Mouse (Mus musculus): Measurements from ENCODE around the gene Nrp2. TPM values are rescaled to one million over a fixed set of nuclear protein-coding genes. Genes with fewer than 3 reads are reported as not detected.
A peak's percentile ranks its signal among the peaks of the same experiment; 100 is the strongest.

Gene Nrp2
- polyA plus RNA-seq, 1 experiment from 2014 or later, result 30.8 TPM

DNA sequence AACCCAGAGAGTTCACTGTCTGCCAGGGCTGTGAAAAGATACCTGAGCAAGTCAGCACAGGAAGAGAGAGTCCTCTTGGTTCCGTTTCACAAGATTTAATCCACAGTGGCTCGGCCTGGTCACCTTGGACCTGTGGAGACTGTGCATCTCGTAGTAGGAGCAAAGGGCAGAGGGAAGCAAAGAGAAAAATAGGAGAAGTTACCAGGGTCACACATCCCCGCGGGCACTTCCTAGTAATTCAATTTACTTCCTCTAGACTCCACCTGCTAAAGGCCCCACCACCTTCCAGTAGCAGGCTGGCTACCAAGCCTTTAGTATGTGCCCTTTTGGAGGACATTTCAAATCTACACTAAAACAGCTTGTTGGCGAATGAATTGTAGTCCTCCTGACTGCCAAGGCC lies 11.9 kb upstream of the Nrp2 start:
- Histone ChIP-seq H3K9ac (replicated peaks) (no peak overlapping the region), H3K9me3 (no peaks in the 10 kb centered on the region), H3K4me1 (no peaks in the 10 kb centered on the region), H3K4me3 (no peak overlapping the region), H3K36me3 (no peaks in the 10 kb centered on the region), H3K4me2 (replicated peaks) (no peak overlapping the region), H3K27me3 (no peaks in the 10 kb centered on the region), H3K27ac (replicated peaks) (no peak overlapping the region)
- 95% methylated on average over 6 of the region's 6 CpGs for WGBS
- no peak for ATAC-seq (replicated peaks)

DNA sequence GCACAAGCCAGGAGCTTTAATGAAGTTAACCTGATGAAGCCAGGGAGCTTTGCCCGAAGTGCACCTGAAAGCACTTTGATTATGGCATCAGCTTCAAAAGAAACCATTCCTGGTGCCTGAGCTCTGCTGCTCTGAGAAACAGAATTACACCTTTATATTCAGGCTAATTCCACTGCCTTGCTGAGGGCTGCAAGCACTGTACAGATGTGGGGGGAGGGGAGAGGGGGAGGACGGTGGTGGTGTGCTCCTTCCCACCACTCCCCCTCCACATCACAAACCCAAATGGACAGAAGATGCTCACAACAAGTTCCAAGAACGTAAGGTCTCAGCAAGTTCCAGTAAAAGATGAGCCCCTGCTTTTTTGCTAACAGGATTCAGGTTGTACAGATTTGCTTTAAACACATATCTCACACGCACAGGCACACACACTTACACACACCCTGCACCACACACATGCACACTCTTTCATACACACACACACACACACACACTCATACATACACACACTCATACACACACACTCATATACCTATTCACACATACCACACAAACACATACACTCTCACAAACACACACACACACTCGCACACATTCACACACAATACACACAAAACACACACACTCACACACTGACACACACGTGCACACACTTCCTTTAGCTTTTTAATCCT lies 6.6 kb upstream of the Nrp2 start:
- Histone ChIP-seq H3K9ac (replicated peaks) (no peak overlapping the region), H3K4me2 (replicated peaks) (no peak overlapping the region), H3K4me1 (peaks cover 9% of the 10 kb centered on the region), H3K4me3 (no peak overlapping the region), H3K36me3 (no peaks in the 10 kb centered on the region), H3K27me3 (peaks cover 1% of the 10 kb centered on the region; the same call in 1 of the 2 replicates), H3K27ac (replicated peaks) (no peak overlapping the region), H3K9me3 (no peaks in the 10 kb centered on the region)
- ATAC-seq (replicated peaks), result peak; percentile 56; the same call in 1 of the 2 replicates
- WGBS, result 52% methylated on average over 6 of the region's 6 CpGs

DNA sequence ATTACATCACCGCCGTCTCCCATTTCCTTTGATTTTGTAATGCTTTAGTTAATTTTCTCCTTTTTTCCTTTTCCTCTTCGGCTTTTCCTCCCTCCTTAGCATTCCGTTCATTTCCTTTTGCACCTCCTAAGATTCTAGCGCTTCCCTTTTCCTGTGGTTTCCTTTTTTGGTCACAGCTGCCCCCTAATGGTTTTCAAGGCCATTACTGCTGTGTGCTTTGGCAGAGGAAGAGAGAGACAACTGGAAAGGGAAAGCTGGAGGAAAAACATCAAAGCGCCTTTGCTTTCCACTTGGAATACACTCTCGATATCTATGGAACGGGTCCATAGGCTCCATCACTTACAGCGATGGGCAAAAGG lies 6.1 kb upstream of the Nrp2 start:
- peaks cover 5% of the 10 kb centered on the region; the same call in 1 of the 2 replicates for H3K27me3 ChIP-seq
- 0 out of 2 replicates have a peak overlapping the region, but pooled peaks have one; percentile 24 for H3K27ac ChIP-seq (replicated peaks)
- no peaks in the 10 kb centered on the region for H3K36me3 ChIP-seq
- whole genome bisulfite sequencing, result 19% methylated on average over 9 of the region's 9 CpGs
- peaks cover 9% of the 10 kb centered on the region for H3K4me1 ChIP-seq
- no peak overlapping the region for H3K4me3 ChIP-seq
- no peak overlapping the region for H3K4me2 ChIP-seq (replicated peaks)
- no peaks in the 10 kb centered on the region for H3K9me3 ChIP-seq
- no peak overlapping the region for H3K9ac ChIP-seq (replicated peaks)
- ATAC-seq (replicated peaks), result peak; percentile 73

DNA sequence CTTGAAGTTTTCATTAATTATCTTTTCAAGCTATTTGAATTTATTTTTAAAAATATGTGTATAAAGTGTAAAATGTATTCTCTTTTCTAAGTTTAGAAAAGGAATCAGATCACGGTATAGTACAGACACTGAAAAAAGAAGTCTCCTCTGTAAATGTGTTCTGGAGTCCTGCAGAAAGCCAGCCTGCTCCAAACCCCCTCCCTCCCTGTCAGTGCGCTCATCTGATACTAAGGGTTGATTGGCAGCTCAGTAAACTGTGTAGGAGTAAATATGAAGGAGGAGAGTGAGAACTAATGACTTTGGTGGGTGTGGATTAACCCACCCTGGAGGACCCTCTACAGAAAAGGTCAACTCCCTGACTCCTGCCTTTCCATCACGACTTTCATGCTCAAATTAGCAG lies 5.7 kb upstream of the Nrp2 start:
- WGBS, result 33% methylated on average over 3 of the region's 3 CpGs
- no peak overlapping the region for H3K9ac ChIP-seq (replicated peaks)
- H3K9me3 ChIP-seq, result no peaks in the 10 kb centered on the region
- no peak overlapping the region for H3K4me3 ChIP-seq
- peaks cover 10% of the 10 kb centered on the region for H3K4me1 ChIP-seq
- H3K27ac ChIP-seq (replicated peaks), result 0 out of 2 replicates have a peak overlapping the region, but pooled peaks have one; percentile 24
- H3K4me2 ChIP-seq (replicated peaks), result no peak overlapping the region
- H3K27me3 ChIP-seq, result peaks cover 8% of the 10 kb centered on the region; the same call in 1 of the 2 replicates
- ATAC-seq (replicated peaks), result peak; percentile 40; the same call in 1 of the 2 replicates
- H3K36me3 ChIP-seq, result no peaks in the 10 kb centered on the region

DNA sequence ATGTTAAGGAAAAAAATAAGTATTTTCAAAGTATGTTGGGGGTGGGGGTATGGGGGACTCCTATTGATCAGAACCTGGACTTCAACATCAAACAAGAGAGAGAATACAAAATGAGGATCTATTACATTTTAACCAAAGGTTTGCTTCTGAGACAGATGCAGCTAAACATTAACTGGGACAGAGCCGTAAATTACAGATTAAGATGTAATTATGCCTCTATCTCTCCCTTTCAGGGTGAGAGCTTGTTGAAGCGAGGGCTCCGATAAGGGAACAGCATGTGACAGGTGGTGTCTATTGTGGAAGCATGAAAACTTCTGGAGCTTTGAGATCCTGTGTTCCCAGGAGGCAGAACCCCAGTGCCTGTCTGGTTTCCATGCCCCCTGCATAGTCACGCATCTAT lies 3.3 kb upstream of the Nrp2 start:
- no peaks in the 10 kb centered on the region for H3K9me3 ChIP-seq
- H3K4me2 ChIP-seq (replicated peaks), result no peak overlapping the region
- ATAC-seq (replicated peaks), result no peak
- H3K9ac ChIP-seq (replicated peaks), result no peak overlapping the region
- H3K27me3 ChIP-seq, result peaks cover 8% of the 10 kb centered on the region; the same call in 1 of the 2 replicates
- no peak overlapping the region for H3K4me3 ChIP-seq
- no peak overlapping the region for H3K27ac ChIP-seq (replicated peaks)
- 30% methylated on average over 4 of the region's 4 CpGs for WGBS
- no peaks in the 10 kb centered on the region for H3K36me3 ChIP-seq
- peaks cover 22% of the 10 kb centered on the region for H3K4me1 ChIP-seq

DNA sequence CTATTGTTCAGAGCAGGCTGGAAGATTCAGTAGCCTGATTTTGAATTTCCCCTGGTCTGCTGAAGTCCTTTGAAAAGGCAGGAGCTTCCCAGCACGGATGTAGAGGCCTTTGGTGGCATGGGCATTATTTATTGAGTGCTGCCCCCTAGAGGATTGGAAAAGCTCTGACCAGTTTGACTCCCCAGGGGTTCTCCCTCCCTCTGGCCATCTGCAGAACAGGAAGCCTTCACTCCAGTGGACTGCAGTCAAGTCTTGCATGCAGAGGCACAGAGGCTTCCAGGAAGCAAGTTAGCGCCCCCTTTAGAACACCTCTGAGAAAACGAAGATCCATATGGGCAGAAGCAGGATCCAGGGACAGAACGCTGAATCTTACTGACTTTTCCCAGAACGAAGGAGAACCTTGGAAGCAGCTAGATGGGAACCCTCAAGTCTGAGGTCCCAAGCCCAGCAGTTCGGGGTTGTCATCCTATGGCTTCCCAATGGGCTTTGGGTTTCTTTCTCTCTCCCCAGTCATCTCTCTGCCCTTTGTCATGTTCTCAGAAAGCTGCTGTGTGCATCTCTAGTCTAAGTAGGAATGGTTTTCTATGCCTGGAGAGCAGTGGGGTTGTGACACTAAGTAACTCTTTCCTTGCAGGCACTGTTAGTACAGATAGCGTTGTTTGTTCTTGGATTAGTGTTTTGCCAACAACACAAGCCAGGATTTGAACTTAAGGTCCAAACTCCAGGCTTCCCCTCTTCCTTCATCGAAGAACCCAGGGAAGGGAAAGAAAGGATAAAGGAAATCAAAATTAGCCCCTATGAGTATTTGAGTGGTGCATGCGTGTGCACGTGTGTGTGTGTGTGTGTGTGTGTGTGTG lies 1.8 kb upstream of the Nrp2 start:
- Histone ChIP-seq H3K9me3 (no peaks in the 10 kb centered on the region), H3K36me3 (no peaks in the 10 kb centered on the region), H3K27me3 (peaks cover 8% of the 10 kb centered on the region; the same call in 1 of the 2 replicates), H3K4me1 (peaks cover 37% of the 10 kb centered on the region), H3K4me3 (no peak overlapping the region), H3K9ac (replicated peaks) (no peak overlapping the region), H3K4me2 (replicated peaks) (no peak overlapping the region), H3K27ac (replicated peaks) (no peak overlapping the region)
- ATAC-seq (replicated peaks), result no peak
- 31% methylated on average over 10 of the region's 10 CpGs for WGBS

DNA sequence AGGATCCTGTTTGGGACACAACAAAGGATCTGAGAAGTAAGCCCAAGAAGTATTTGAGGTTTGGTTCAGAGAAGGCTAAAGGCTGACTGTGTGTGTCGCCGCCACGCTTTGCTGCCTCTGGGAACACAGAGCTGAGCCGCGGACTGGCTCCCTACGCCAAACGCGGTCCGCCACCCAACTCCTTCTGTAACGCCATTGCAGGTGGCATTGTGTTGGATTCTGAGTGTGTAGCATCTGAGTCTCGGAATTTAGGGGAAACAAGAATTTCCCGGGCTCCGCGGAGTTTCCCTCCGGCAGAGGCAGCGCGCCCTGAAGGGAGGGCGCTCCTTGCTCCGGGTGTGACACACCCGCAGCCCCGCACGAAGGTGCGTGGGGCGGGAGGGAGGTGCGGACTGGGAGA lies 342 bp upstream of the Nrp2 start:
- Histone ChIP-seq H3K4me1 (peaks cover 41% of the 10 kb centered on the region), H3K4me2 (replicated peaks) (peak overlapping the region; percentile 98), H3K4me3 (peak overlapping the region; percentile 59), H3K27ac (replicated peaks) (peak overlapping the region; percentile 86), H3K9me3 (no peaks in the 10 kb centered on the region), H3K9ac (replicated peaks) (peak overlapping the region; percentile 72), H3K36me3 (no peaks in the 10 kb centered on the region), H3K27me3 (peaks cover 8% of the 10 kb centered on the region; the same call in 1 of the 2 replicates)
- peak; percentile 5; the same call in 1 of the 2 replicates for ATAC-seq (replicated peaks)
- WGBS, result under 1% methylated on average over 25 of the region's 25 CpGs

DNA sequence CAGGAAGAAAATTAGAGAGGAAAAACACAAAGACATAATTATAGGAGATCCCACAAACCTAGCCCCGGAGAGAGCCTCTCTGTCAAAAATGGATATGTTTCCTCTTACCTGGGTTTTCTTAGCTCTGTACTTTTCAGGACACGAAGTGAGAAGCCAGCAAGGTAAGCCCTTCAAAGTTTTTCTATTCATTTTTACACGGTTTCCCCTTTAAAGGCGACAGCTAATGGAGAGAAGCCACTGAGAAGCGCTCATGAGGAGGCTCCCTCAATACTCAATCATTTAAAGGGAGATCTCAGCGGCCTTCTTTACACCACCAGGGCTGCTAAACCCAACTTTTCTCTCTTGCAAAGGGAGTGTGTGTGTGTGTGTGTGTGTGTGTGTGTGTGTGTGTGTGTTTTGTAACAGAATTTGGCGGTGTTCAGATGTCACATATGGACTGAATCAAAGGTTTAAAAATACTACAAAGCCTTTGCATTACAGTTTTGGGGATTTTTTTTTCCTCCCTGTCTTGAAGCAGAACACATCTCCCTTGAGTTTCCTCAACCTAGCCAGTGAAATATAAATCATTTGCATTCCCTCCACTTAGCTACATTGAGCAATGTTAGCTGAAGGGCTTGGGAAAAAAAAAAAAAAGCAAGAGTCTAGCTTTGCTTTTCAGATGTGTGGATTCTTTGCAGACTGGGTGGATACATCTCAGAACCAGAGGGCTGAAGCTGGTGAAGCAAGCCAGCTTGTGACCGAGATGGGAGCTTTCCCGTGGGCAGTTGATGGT lies 1.2 kb downstream of the Nrp2 start:
- ATAC-seq (replicated peaks), result no peak
- peaks cover 49% of the 10 kb centered on the region for H3K4me1 ChIP-seq
- H3K27me3 ChIP-seq, result peaks cover 8% of the 10 kb centered on the region; the same call in 1 of the 2 replicates

DNA sequence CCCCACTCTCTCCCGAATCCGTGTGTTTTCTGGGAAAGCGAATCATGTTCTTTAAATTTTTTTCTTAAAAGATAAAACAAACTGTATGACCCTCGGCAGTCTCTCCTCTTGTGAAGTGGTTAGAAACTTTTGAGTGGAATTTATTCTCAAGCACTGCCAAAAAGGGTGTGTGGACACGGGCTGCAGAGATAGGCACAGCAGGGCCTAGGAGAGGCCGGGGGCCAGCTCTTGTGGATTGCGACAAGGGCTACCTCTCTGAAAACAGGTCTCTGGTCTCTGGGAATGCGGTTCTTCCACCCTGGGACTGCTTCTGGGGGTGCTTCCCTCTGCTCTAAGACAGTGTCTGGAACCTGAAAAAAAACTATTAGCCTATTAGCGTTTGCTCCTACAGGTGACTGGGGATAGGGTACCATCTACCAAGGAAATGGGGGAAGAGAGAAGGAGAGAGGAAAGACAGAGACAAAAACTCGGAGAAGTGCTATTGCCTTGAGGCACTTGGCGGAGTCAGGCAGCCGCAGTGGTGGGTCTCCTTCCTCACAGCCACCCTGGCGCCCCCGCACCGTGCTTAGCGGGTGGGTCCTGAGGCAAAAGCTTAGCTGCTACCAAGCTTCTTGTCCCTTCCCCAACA lies 1.9 kb downstream of the Nrp2 start:
- ATAC-seq (replicated peaks), result no peak

More for the DNA sequence above, 1.2 kb downstream of the Nrp2 start:
- Histone ChIP-seq H3K4me3 (peak overlapping the region; percentile 59), H3K36me3 (no peaks in the 10 kb centered on the region), H3K27ac (replicated peaks) (peak overlapping the region; percentile 86), H3K9me3 (no peaks in the 10 kb centered on the region), H3K4me2 (replicated peaks) (peak overlapping the region; percentile 98), H3K9ac (replicated peaks) (peak overlapping the region; percentile 72)
- WGBS, result 10% methylated on average over 9 of the region's 9 CpGs

DNA sequence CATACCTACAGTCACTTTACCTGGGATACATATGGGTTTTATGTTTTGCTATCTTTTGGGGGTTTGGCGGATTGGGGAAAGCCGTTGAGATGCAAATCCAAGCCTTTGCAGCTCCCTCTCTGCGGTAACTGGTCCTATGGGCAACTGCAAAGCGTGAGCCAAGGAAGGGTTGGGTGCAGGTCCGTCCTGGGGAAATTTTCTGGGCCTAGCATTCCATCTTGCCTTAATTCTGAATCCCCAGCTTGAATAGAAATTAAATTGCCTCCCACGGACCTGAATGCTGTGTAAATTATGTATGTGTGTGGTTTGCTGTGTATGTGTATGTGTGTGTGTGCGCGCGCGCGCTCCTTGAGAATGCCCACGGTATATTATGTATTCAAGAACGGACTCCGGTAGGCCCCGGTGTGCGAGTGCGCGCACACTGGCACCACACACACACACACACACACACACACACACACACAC lies 2.5 kb downstream of the Nrp2 start:
- H3K27me3 ChIP-seq, result peaks cover 8% of the 10 kb centered on the region; the same call in 1 of the 2 replicates
- H3K4me3 ChIP-seq, result peak overlapping the region; percentile 59
- no peaks in the 10 kb centered on the region for H3K9me3 ChIP-seq
- H3K36me3 ChIP-seq, result no peaks in the 10 kb centered on the region
- H3K4me1 ChIP-seq, result peaks cover 57% of the 10 kb centered on the region
- peak overlapping the region; percentile 86 for H3K27ac ChIP-seq (replicated peaks)
- WGBS, result 4% methylated on average over 18 of the region's 18 CpGs
- no peak for ATAC-seq (replicated peaks)
- peak overlapping the region; percentile 98 for H3K4me2 ChIP-seq (replicated peaks)
- H3K9ac ChIP-seq (replicated peaks), result peak overlapping the region; percentile 72

More for the DNA sequence above, 1.9 kb downstream of the Nrp2 start:
- Histone ChIP-seq H3K9me3 (no peaks in the 10 kb centered on the region), H3K27ac (replicated peaks) (peak overlapping the region; percentile 86), H3K36me3 (no peaks in the 10 kb centered on the region), H3K4me2 (replicated peaks) (peak overlapping the region; percentile 98), H3K9ac (replicated peaks) (peak overlapping the region; percentile 72), H3K4me3 (peak overlapping the region; percentile 59), H3K27me3 (peaks cover 8% of the 10 kb centered on the region; the same call in 1 of the 2 replicates), H3K4me1 (peaks cover 52% of the 10 kb centered on the region)
- WGBS, result 15% methylated on average over 16 of the region's 16 CpGs

All from forebrain, embryonic 15.5 days (tissue).